Mouse (Mus musculus) duodenum, adult 2 months (tissue): Measurements from ENCODE around the gene Tnfrsf22. TPM values are rescaled to one million over a fixed set of nuclear protein-coding genes. Genes with fewer than 3 reads are reported as not detected.

Experiments used
- polyA plus RNA-seq: library from polyadenylated mRNA; depleted of rRNA; stranded (reverse); fragments of >200 nt; gene quantifications from 2 replicates; pipeline ENCODE4 v1.2.3, GENCODE M21; 2012; ENCODE audit warnings: low replicate concordance; rRNA removed

Gene Tnfrsf22
- polyA plus RNA-seq = 0.84 and 0.94 TPM in 2 replicates

DNA sequence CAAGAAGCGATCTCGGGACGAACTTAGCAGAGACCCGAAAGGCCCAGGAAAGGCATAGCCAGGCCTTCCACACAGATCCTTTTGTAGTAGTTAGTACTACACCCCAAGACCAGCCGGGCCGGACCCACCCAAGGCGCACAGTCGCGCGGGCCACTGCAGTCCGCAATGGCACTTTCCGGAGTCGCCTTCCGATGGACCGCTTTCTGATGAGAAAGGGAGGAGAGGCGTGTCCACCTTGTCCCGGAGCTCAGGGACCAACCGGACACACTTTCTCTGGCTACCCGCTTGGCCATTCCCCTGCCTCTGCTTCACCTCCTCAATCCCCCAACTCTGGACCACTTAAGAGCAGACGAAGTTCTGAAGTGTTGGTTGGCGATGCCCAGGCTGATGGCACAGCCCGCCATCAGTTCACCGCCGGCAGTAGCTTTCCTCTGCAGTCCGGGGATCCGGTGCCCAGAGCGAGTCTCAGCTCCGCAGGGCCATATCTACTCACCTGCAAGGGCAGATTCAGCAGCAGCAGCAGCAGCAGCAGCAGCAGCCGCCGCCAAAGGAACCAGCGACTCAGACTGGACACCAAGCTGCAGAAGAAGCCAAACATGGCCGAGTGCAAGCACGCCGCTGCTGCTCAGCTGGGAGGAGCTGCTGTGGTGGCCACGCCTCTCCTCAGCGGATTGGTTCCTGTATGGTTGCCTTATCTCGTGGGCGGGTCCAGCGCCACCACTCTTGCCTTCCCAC lies at the start of gene Tnfrsf22:
TSS of gene Tnfrsf22 (minus strand) at position 628 of the 735 bp plus-strand sequence.

DNA sequence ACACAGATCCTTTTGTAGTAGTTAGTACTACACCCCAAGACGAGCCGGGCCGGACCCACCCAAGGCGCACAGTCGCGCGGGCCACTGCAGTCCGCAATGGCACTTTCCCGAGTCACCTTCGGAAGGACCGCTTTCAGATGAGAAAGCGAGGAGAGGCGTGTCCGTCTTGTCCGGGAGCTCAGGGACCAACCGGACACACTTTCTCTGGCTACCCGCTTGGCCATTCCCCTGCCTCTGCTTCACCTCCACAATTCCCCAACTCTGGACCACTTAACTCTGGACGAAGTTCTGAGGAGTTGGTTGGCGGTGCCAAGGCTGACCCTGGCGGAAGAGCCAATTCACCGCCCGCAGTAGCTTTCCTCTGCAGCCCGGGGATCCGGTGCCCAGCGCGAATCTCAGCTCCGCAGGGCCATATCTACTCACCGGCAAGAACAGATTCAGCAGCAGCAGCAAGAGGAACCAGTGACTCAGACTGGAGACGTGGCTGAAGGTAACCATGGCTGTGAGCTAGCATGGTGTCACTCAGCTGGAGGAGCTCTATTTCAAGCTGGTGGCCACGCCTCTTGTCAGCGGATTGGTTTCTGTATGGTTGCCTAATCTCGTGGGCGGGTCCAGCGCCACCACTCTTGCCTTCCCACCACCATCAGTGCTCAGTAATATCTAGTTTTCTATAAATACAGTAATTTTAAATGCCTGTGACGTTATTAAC lies 36.1 kb upstream of the Tnfrsf22 start, which contains the start of gene Tnfrsf23:
TSS of gene Tnfrsf23 (minus strand) at position 514 of the 709 bp plus-strand sequence.

DNA sequence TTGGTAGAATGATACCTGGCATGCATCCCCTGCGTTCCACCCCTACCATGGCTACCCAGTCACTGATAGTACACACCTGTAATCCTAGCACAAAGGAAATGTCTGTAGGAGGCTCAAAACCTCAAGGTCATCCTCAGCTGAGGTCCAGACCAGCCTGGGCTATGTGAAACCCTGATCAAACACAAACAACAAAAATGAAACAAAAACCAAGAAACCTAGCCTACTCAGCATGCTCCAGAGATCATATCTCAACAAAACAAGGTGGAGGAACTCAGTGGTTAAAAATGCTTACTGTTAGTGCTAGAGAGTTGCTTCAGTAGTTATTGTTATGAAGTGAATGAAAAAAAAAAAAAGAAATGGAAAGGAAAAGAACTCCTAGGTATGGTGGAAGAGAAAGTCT lies 20.9 kb downstream of the Tnfrsf22 start, which contains the start of gene Tnfrsf26:
TSS of gene Tnfrsf26 (minus strand) at position 183 of the 400 bp plus-strand sequence.

DNA sequence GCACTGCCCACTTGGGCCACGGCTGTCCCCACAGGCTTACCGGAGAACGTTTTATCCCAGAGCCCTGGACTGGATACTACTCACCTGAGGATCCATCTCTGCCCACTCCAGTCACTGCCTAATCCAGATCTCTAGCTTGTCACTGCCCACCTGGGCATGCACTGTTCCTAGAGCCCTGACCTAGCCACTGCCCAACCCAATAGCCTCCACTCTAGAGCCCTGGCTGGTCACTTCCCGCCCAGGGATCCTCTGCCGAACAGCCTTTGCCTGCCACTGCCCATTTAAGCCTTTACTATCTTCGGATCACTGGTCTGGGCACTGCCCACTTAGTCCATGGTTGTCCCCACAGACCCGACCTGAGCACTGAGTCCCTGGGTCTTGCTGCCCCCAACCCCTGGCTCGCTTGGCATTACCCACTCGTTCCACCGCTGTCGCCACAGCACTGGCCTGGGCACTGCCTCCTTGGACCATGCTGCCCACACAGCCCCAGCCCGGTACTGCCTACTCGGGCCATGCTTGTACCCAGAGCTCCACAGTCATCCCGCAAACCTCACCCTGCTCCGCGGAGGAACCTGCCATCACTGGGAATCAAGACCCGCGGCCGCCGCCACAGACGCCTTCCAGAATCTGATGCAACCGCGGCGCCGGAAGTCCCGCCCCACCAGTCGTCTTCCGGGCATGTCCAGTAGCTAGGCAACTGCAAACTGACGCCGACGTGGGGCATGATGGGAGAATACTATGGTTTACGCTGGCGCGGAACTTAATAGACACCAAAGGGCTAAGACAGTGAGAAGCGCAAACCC lies 49.8 kb downstream of the Tnfrsf22 start, which contains the start of gene Cars:
TSS of gene Cars (minus strand) at position 663 of the 803 bp plus-strand sequence.

Other genes with a start within 250 kb of the Tnfrsf22 start
- gene Cdkn1c, start 188.6 kb downstream of the Tnfrsf22 start, polyA plus RNA-seq = 14.8 and 17.2 TPM in 2 replicates
- gene Slc22a18, start 175.9 kb downstream of the Tnfrsf22 start, polyA plus RNA-seq = 275 and 404 TPM in 2 replicates
- 3.8 and 15.4 TPM in 2 replicates for gene Phlda2, start 146.5 kb downstream of the Tnfrsf22 start, polyA plus RNA-seq
- gene Nap1l4, start 100.6 kb downstream of the Tnfrsf22 start, polyA plus RNA-seq = 24.5 and 32.6 TPM in 2 replicates
- 7.9 and 11.8 TPM in 2 replicates for gene Cars, start 49.6 kb downstream of the Tnfrsf22 start, polyA plus RNA-seq
- 0.02 and 0.12 TPM in 2 replicates for gene Tnfrsf26, start 20.9 kb downstream of the Tnfrsf22 start, polyA plus RNA-seq
- 0.85 and 1.8 TPM in 2 replicates for gene Tnfrsf23, start 36.2 kb upstream of the Tnfrsf22 start, polyA plus RNA-seq
- gene Osbpl5, start 107.3 kb upstream of the Tnfrsf22 start, polyA plus RNA-seq = 16.8 and 23.8 TPM in 2 replicates
- gene Mrgprg, start 117.3 kb upstream of the Tnfrsf22 start, polyA plus RNA-seq = not detected in 2 replicates
- 1.3 and 1.4 TPM in 2 replicates for gene Mrgpre, start 134.8 kb upstream of the Tnfrsf22 start, polyA plus RNA-seq
- 46.5 and 59.1 TPM in 2 replicates for gene Nadsyn1, start 173.2 kb upstream of the Tnfrsf22 start, polyA plus RNA-seq
- gene Dhcr7, start 173.5 kb upstream of the Tnfrsf22 start, polyA plus RNA-seq = 80.9 and 106 TPM in 2 replicates
- not detected in 2 replicates for gene Gm498, start 217.2 kb upstream of the Tnfrsf22 start, polyA plus RNA-seq